Mouse (Mus musculus) embryonic facial prominence, embryonic 11.5 days (tissue): Measurements from ENCODE around the gene Smim13. TPM values are rescaled to one million over a fixed set of nuclear protein-coding genes. Genes with fewer than 3 reads are reported as not detected.

Experiments
- ATAC-seq: fragments of 200-750 bp; cut with Nextera tagmentation; replicated peaks from 2 replicates; pipeline ENCODE4 v1.8.0; 2017; ENCODE audit warnings: low read depth; ENCODE audit not compliant: insufficient number of reproducible peaks, low FRiP score, low TSS enrichment
- DNase-seq: peaks from one replicate; pipeline ENCODE4 v3.0.0-alpha.2; 2015; ENCODE audit warnings: low spot score
- H3K27ac ChIP-seq: fragments of 300-500 bp; sonication (generic); replicated peaks from 2 replicates; pipeline ENCODE4 v1.5.1; 2014; ENCODE audit warnings: mild to moderate bottlenecking, low read depth, low read length, control low read depth
- H3K27me3 ChIP-seq: fragments of 300-500 bp; sonication (generic); 2 replicates; pipeline ENCODE4 v1.6.1; 2014; ENCODE audit warnings: mild to moderate bottlenecking, low read length, moderate library complexity, mixed read lengths; ENCODE audit not compliant: control insufficient read depth, insufficient read depth
- H3K36me3 ChIP-seq: fragments of 300-500 bp; sonication (generic); replicated peaks from 2 replicates; pipeline ENCODE4 v1.6.1; 2014; ENCODE audit warnings: low read depth, mild to moderate bottlenecking, low read length, moderate library complexity, mixed read lengths; ENCODE audit not compliant: control insufficient read depth, insufficient read depth
- H3K4me1 ChIP-seq: fragments of 300-500 bp; sonication (generic); 2 replicates; pipeline ENCODE4 v1.6.1; 2014; ENCODE audit warnings: low read length, mixed read lengths; ENCODE audit not compliant: control insufficient read depth, insufficient read depth
- H3K4me2 ChIP-seq: fragments of 300-500 bp; sonication (generic); 2 replicates; pipeline ENCODE4 v1.6.1; 2014; ENCODE audit warnings: low read depth, mild to moderate bottlenecking, control low read depth, low read length, moderate library complexity
- H3K4me3 ChIP-seq: fragments of 300-500 bp; sonication (generic); 2 replicates; pipeline ENCODE4 v1.5.1; 2014; ENCODE audit warnings: low read depth, low read length, control low read depth
- H3K9ac ChIP-seq: fragments of 300-500 bp; sonication (generic); replicated peaks from 2 replicates; pipeline ENCODE4 v1.6.1; 2014; ENCODE audit warnings: mild to moderate bottlenecking, control low read depth, low read length
- H3K9me3 ChIP-seq: fragments of 300-500 bp; sonication (generic); replicated peaks from 2 replicates; pipeline ENCODE4 v1.6.1; 2016; ENCODE audit warnings: mild to moderate bottlenecking, low read length, inconsistent platforms, mixed read lengths; ENCODE audit not compliant: control insufficient read depth
- WGBS: fragments of 180-500 bp; shearing (Covaris S2); extraction: QIAGEN DNeasy Blood & Tissue Kit; methylation state at CpG from one replicate; pipeline ENCODE4 v1.1.7; 2014; 5-methylcytosine and 5-hydroxymethylcytosine counted together
- polyA plus RNA-seq: library from polyadenylated mRNA; unstranded; fragments of >200 nt; fragmentation: Nextera tagmentation; extraction: Ambion mirVana; gene quantifications from 2 replicates; pipeline ENCODE4 v1.2.1, GENCODE M21; 2014

Smim13 gene
- polyA plus RNA-seq, 1 experiment from 2014 or later: 15.3 TPM

DNA sequence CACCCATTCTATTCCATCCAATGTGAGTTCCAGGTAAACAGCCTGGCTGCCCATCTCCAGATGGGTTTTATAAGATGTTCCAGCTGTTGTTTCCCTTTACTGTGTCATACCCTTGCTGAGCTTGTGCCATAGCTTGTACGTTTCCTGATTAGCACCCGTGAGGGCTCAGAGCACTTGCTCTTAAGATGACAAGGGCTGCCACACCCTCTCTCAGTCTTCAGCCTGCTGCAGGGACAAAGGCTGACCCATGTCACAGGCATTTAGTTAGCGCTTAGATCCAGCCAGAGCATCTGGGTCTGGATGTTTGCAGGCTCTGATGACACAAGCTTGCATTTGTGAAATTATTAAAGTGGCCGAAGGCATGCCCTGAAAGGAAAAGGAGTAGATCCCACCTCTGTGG lies 50.4 kb downstream of the Smim13 start:
- Histone ChIP-seq H3K27me3 (no peaks in the 10 kb centered on the region; the same call in 1 of the 2 replicates), H3K36me3 (no peaks in the 10 kb centered on the region), H3K4me1 (peaks cover 2% of the 10 kb centered on the region; the same call in 1 of the 2 replicates), H3K9ac (no peak overlapping the region), H3K4me3 (no peak overlapping the region), H3K9me3 (no peaks in the 10 kb centered on the region), H3K4me2 (no peak overlapping the region), H3K27ac (no peak overlapping the region)
- ATAC-seq (no peak), DNase-seq (no peak)
- WGBS: 52% methylated on average over 4 of the region's 4 CpGs

DNA sequence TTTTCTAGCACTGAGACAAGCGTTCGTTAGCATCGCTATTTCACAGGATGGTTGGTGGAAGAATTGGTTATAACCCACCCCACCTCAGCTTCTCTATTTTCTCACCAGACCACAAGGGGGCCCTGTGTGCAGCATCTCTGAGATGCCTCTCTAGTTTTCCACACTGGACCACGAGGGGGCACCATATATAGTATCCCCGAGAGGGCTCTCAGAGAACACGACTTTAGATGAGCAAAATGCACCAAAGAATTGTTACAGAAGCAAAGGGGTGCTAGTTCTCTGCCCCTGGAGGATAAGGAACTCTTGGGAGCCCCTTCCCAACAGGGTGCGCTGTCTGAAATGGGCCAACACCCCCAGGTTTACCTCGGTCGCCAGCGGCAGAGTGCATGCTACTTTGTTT lies 53.1 kb downstream of the Smim13 start:
- Histone ChIP-seq H3K9ac (no peak overlapping the region), H3K4me2 (no peak overlapping the region), H3K4me1 (peaks cover 2% of the 10 kb centered on the region; the same call in 1 of the 2 replicates), H3K36me3 (no peaks in the 10 kb centered on the region), H3K9me3 (no peaks in the 10 kb centered on the region), H3K27ac (no peak overlapping the region), H3K27me3 (no peaks in the 10 kb centered on the region), H3K4me3 (no peak overlapping the region)
- 60% methylated on average over 10 of the region's 10 CpGs for WGBS
- peak; percentile 81 for DNase-seq
- no peak for ATAC-seq

DNA sequence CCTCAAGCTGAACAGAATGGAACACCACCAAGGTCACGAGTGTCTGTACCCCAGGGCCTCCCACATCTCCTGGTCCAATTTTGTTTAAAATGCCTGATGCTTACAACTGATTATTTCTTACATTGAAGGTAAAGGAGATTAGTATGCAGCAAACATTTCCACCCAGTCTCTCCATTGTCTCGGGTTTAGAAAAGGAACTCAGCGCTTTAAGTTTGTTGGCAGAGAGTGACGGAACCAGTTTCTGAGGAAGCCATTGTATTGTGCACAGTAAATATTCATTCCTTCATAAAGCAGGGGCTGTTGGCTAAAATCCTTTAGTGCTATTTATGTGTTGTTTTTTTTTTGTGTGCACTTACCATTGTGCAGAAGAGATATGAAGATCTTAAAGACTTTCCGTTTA lies 71.1 kb downstream of the Smim13 start:
- Histone ChIP-seq H3K27ac (no peak overlapping the region), H3K4me3 (no peak overlapping the region), H3K4me1 (no peaks in the 10 kb centered on the region), H3K36me3 (no peaks in the 10 kb centered on the region), H3K27me3 (no peaks in the 10 kb centered on the region), H3K4me2 (no peak overlapping the region), H3K9ac (no peak overlapping the region), H3K9me3 (no peaks in the 10 kb centered on the region)
- ATAC-seq (no peak), DNase-seq (no peak)
- WGBS: 81% methylated on average over 5 of the region's 5 CpGs

DNA sequence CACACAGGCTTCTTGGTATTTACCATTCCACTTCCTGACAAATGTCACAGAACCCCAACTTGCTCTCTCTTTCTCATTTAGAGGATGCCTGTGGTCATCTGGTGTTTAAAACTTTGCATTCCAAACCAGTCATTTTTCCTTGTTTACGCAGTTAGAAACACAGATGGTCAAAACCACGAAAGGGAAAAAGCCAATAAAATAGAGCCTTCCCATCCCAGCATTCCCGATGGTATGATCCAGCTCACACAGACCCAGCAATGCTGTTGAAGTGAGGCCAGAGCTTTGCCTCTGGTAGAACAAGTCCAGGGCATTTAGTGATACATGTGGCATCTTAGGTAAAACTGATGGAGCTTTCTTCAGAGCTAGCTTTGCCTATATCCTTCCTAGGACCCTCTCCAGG lies 71.8 kb downstream of the Smim13 start:
- WGBS: 93% methylated on average over 3 of the region's 3 CpGs
- H3K4me3 ChIP-seq: no peak overlapping the region
- H3K36me3 ChIP-seq: no peaks in the 10 kb centered on the region
- no peaks in the 10 kb centered on the region for H3K4me1 ChIP-seq
- H3K4me2 ChIP-seq: no peak overlapping the region
- no peak for ATAC-seq
- H3K9me3 ChIP-seq: no peaks in the 10 kb centered on the region
- H3K27ac ChIP-seq: no peak overlapping the region
- no peak overlapping the region for H3K9ac ChIP-seq
- DNase-seq: no peak
- no peaks in the 10 kb centered on the region for H3K27me3 ChIP-seq

DNA sequence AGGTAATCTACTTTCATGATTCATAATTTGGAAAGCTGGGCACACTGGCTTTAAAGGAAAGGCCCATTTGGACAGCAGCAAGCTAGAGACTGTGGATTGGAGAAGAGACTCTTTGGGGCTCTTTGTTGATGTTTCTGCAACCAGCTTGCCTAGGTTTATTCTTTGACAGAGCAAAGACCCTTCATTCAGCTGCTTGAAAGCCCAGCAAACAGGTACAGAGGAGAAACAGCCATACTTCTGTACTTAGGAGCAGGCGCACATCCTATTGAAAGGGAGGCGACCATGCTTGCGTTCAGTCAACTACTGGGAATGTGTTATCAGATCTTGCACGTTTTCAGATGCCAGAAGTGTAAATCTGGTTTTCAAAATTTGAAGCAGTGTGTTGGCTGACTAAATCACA lies 75.0 kb downstream of the Smim13 start:
- no peak for ATAC-seq
- Histone ChIP-seq H3K27me3 (no peaks in the 10 kb centered on the region), H3K4me2 (no peak overlapping the region), H3K9ac (no peak overlapping the region), H3K9me3 (no peaks in the 10 kb centered on the region), H3K27ac (no peak overlapping the region), H3K36me3 (no peaks in the 10 kb centered on the region), H3K4me1 (no peaks in the 10 kb centered on the region), H3K4me3 (no peak overlapping the region)
- DNase-seq: no peak
- WGBS: 84% methylated on average over 4 of the region's 4 CpGs

DNA sequence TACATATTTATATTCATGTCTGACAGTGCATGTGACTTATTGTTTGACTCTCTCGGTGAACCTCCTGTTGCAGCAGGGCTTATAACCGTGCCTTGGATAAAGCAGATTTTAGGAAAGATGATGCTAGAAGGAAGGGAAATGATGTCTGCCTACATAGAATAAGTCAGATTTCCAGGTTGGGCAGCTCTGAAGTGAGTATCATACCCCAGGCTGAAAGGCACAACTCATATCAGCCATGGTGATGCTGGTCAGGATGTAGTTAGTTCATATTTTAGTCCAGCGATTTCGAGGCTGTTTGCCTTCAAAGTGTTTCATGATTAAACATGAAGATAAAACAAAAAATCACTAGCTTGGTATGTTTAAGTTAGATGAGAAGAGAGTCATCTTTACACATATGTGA lies 75.7 kb downstream of the Smim13 start:
- no peak overlapping the region for H3K9ac ChIP-seq
- ATAC-seq: no peak
- no peaks in the 10 kb centered on the region for H3K4me1 ChIP-seq
- DNase-seq: no peak
- H3K9me3 ChIP-seq: no peaks in the 10 kb centered on the region
- no peaks in the 10 kb centered on the region for H3K36me3 ChIP-seq
- no peaks in the 10 kb centered on the region for H3K27me3 ChIP-seq
- no peak overlapping the region for H3K4me2 ChIP-seq
- WGBS: 95% methylated on average over 4 of the region's 4 CpGs
- no peak overlapping the region for H3K4me3 ChIP-seq
- no peak overlapping the region for H3K27ac ChIP-seq

DNA sequence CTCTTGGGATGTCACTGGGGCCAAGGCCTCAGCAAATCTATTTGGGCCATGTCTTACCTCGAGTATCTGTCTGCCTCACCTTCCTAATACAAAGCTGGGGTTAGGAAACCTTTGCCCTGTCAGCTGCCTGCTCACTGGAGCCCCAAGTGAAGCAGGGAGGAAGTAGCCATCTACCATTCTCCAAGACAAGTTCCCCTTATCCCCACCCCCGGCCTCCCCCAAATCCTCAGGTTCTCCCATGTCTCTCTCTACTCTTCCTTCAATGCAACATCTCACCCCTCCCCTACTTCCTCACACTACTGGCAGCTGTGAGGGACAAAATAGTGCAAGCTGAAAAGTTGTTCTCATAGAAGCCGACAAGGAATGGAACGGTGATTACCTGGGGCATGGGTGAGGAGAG lies 76.5 kb downstream of the Smim13 start:
- no peak for DNase-seq
- 82% methylated on average over 4 of the region's 4 CpGs for WGBS

More for the DNA sequence above, 76.5 kb downstream of the Smim13 start:
- Histone ChIP-seq H3K9ac (no peak overlapping the region), H3K9me3 (no peaks in the 10 kb centered on the region), H3K36me3 (no peaks in the 10 kb centered on the region), H3K4me3 (no peak overlapping the region), H3K4me2 (no peak overlapping the region), H3K27ac (no peak overlapping the region), H3K4me1 (no peaks in the 10 kb centered on the region), H3K27me3 (no peaks in the 10 kb centered on the region)
- ATAC-seq: no peak
